Mouse (Mus musculus) limb, embryonic 13.5 days (tissue): ENCODE data around the gene Knstrn. TPM values are rescaled to one million over a fixed set of nuclear protein-coding genes. Genes with fewer than 3 reads are reported as not detected.

Experiments used
- polyA plus RNA-seq: library from polyadenylated mRNA; unstranded; fragments of >200 nt; fragmentation: Nextera tagmentation; extraction: Ambion mirVana; gene quantifications from 2 replicates; pipeline ENCODE4 v1.2.1, GENCODE M21; 2015

The Knstrn gene
- polyA plus RNA-seq, 1 experiment from 2014 or later: 106 TPM

Other genes starting within 250 kb of the Knstrn start
- gene Bub1b, start 215.8 kb upstream of the Knstrn start, polyA plus RNA-seq: 85.6 and 89.9 TPM in 2 replicates
- 1.8 and 3.3 TPM in 2 replicates for gene Pak6, start 150.7 kb upstream of the Knstrn start, polyA plus RNA-seq
- 0.05 TPM in 1 of 2 replicates, not detected in the other for gene Ankrd63, start 110.0 kb upstream of the Knstrn start, polyA plus RNA-seq
- 0.28 and 0.46 TPM in 2 replicates for gene Plcb2, start 85.6 kb upstream of the Knstrn start, polyA plus RNA-seq
- 19.4 and 21.1 TPM in 2 replicates for gene Inafm2, start 68.2 kb upstream of the Knstrn start, polyA plus RNA-seq
- gene Ccdc9b, start 51.3 kb upstream of the Knstrn start, polyA plus RNA-seq: 0.78 and 0.85 TPM in 2 replicates
- not detected in 2 replicates for gene Phgr1, start 41.2 kb upstream of the Knstrn start, polyA plus RNA-seq
- gene Disp2, start 34.3 kb upstream of the Knstrn start, polyA plus RNA-seq: 0.13 and 0.22 TPM in 2 replicates
- 82.6 and 95.3 TPM in 2 replicates for gene Ivd, start 48.0 kb downstream of the Knstrn start, polyA plus RNA-seq
- gene Bahd1, start 86.4 kb downstream of the Knstrn start, polyA plus RNA-seq: 3.7 and 3.8 TPM in 2 replicates
- 51.2 and 51.9 TPM in 2 replicates for gene Chst14, start 112.5 kb downstream of the Knstrn start, polyA plus RNA-seq
- 22.8 and 23.1 TPM in 2 replicates for gene Ccdc32, start 215.4 kb downstream of the Knstrn start, polyA plus RNA-seq
- 4.5 and 4.8 TPM in 2 replicates for gene Rpusd2, start 220.8 kb downstream of the Knstrn start, polyA plus RNA-seq
- 54.7 and 56.3 TPM in 2 replicates for gene Knl1, start 233.1 kb downstream of the Knstrn start, polyA plus RNA-seq